Mouse (Mus musculus) intestine, embryonic 14.5 days (tissue): ENCODE measurements around the gene 2310009B15Rik. TPM values are rescaled to one million over a fixed set of nuclear protein-coding genes. Genes with fewer than 3 reads are reported as not detected.

ENCODE experiments used
- ATAC-seq: fragments of 200-750 bp; cut with Nextera tagmentation; replicated peaks from 2 replicates; pipeline ENCODE4 v1.8.0; 2017; ENCODE audit warnings: low read depth, moderate number of reproducible peaks, moderate TSS enrichment, moderate library complexity; ENCODE audit not compliant: low FRiP score, low TSS enrichment
- DNase-seq: peaks from one replicate; pipeline ENCODE4 v3.0.0-alpha.2; 2018; ENCODE audit warnings: low spot score
- H3K27ac ChIP-seq: fragments of 300-500 bp; sonication (generic); 2 replicates; pipeline ENCODE4 v1.5.1; 2014; ENCODE audit warnings: low read depth, mild to moderate bottlenecking, control low read depth
- H3K27me3 ChIP-seq: fragments of 300-500 bp; sonication (generic); replicated peaks from 2 replicates; pipeline ENCODE4 v1.6.1; 2014; ENCODE audit warnings: low read length, control low read depth; ENCODE audit not compliant: control insufficient read depth, insufficient read depth
- H3K36me3 ChIP-seq: fragments of 300-500 bp; sonication (generic); 2 replicates; pipeline ENCODE4 v1.6.1; 2014; ENCODE audit warnings: low read length, control low read depth; ENCODE audit not compliant: control insufficient read depth, insufficient read depth
- H3K4me1 ChIP-seq: fragments of 300-500 bp; sonication (generic); replicated peaks from 2 replicates; pipeline ENCODE4 v1.6.1; 2014; ENCODE audit warnings: low read length, control low read depth, mixed read lengths; ENCODE audit not compliant: control insufficient read depth, insufficient read depth
- H3K4me2 ChIP-seq: fragments of 300-500 bp; sonication (generic); 2 replicates; pipeline ENCODE4 v1.6.1; 2014; ENCODE audit warnings: low read length
- H3K4me3 ChIP-seq: fragments of 300-500 bp; sonication (generic); 2 replicates; pipeline ENCODE4 v1.5.1; 2014; ENCODE audit warnings: low read depth, low read length, control low read depth, mixed read lengths
- H3K9ac ChIP-seq: fragments of 300-500 bp; sonication (generic); 2 replicates; pipeline ENCODE4 v1.6.1; 2014; ENCODE audit warnings: mild to moderate bottlenecking, low read length
- H3K9me3 ChIP-seq: fragments of 300-500 bp; sonication (generic); 2 replicates; pipeline ENCODE4 v1.6.1; 2016; ENCODE audit warnings: low read length, control low read depth; ENCODE audit not compliant: control insufficient read depth
- WGBS: fragments of 180-500 bp; shearing (Covaris S2); extraction: QIAGEN DNeasy Blood & Tissue Kit; methylation state at CpG from one replicate; pipeline ENCODE4 v1.1.7; 2014; 5-methylcytosine and 5-hydroxymethylcytosine counted together
- polyA plus RNA-seq: library from polyadenylated mRNA; unstranded; fragments of >200 nt; fragmentation: Nextera tagmentation; extraction: Ambion mirVana; gene quantifications from 2 replicates; pipeline ENCODE4 v1.2.1, GENCODE M21; 2014

The 2310009B15Rik gene
- polyA plus RNA-seq, 1 experiment from 2014 or later, result 46.1 TPM

- no peak overlapping the region for H3K27ac ChIP-seq
- ATAC-seq, result no peak
- peaks cover 95% of the 10 kb centered on the region for H3K27me3 ChIP-seq
- WGBS, result 7% methylated on average over 16 of the region's 16 CpGs
- DNase-seq, result peak; percentile 69
- H3K4me3 ChIP-seq, result no peak overlapping the region
- H3K9ac ChIP-seq, result no peak overlapping the region
- no peaks in the 10 kb centered on the region for H3K9me3 ChIP-seq
- H3K4me2 ChIP-seq, result no peak overlapping the region
- no peaks in the 10 kb centered on the region for H3K36me3 ChIP-seq
- H3K4me1 ChIP-seq, result 0 out of 2 replicates have a peak, but pooled peaks cover 3% of the 10 kb centered on the region
These were observed 16.7 kb downstream of the 2310009B15Rik start for GRCm38 (mm10) chr1:138839809-138840430.

GRCm38 (mm10) chr1:138839291-138839690, 17.4 kb downstream of the 2310009B15Rik start:
- Histone ChIP-seq H3K4me2 (no peak overlapping the region), H3K27ac (no peak overlapping the region), H3K4me3 (no peak overlapping the region), H3K27me3 (peaks cover 95% of the 10 kb centered on the region), H3K36me3 (no peaks in the 10 kb centered on the region), H3K9me3 (no peaks in the 10 kb centered on the region), H3K4me1 (0 out of 2 replicates have a peak, but pooled peaks cover 3% of the 10 kb centered on the region), H3K9ac (no peak overlapping the region)
- ATAC-seq, result no peak
- WGBS, result 8% methylated on average over 2 of the region's 2 CpGs
- DNase-seq, result no peak

DNA sequence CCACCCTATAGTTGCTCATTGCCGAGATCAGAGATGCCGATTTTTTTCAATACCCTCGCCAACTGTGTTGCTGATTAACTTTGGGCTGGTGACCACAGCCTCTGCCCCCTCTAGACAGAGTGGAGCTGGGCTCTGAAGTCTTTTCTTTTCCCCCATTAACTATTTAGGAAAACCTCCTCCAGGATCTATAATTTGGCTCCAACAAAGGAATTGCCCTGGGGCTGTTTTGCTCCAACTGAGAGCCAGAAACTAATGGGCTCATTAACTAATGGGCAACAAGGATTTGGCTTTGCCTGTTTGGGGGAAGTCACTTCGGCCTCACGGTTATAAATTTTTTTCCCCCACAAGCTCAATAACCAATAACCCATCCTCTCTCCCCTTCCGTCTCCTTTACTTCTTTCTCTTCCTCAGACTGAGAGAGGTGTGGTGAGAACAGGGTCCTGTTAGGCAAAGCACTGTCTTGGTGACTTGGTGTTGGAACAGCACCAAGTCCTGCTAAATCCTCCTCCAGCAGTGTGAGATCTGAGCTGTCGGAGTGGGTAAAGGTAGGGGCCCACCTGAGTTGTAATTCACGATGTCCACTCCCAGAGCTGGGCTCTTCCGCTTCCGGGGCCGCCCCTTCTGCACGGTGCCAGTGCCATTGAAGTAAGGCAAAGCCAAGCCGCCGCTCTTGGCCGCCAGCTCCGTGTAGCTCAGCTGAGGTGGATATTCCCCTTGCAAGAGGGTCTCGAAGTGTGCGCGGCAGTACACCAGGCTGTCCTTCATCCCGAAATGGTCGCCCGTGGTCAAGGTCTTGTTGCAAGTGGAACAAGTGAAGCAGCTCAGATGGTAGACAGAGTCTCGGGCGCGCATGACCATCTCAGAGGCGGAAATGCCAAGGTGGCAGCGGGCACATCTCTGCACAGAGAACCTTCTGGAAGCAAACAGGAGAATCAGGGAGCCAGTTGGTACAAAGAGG, 18.6 kb downstream of the 2310009B15Rik start:
- DNase-seq, result peak; percentile 69
- no peaks in the 10 kb centered on the region for H3K4me1 ChIP-seq
- no peaks in the 10 kb centered on the region for H3K36me3 ChIP-seq
- 0 out of 2 replicates have a peak overlapping the region, but pooled peaks have one; percentile 0 for H3K4me3 ChIP-seq
- WGBS, result 11% methylated on average over 27 of the region's 27 CpGs
- peaks cover 94% of the 10 kb centered on the region for H3K27me3 ChIP-seq
- H3K4me2 ChIP-seq, result peak overlapping the region; percentile 25
- no peak overlapping the region for H3K27ac ChIP-seq
- H3K9me3 ChIP-seq, result no peaks in the 10 kb centered on the region
- 0 out of 2 replicates have a peak, but pooled peaks have one; percentile 17 for ATAC-seq
- no peak overlapping the region for H3K9ac ChIP-seq

DNA sequence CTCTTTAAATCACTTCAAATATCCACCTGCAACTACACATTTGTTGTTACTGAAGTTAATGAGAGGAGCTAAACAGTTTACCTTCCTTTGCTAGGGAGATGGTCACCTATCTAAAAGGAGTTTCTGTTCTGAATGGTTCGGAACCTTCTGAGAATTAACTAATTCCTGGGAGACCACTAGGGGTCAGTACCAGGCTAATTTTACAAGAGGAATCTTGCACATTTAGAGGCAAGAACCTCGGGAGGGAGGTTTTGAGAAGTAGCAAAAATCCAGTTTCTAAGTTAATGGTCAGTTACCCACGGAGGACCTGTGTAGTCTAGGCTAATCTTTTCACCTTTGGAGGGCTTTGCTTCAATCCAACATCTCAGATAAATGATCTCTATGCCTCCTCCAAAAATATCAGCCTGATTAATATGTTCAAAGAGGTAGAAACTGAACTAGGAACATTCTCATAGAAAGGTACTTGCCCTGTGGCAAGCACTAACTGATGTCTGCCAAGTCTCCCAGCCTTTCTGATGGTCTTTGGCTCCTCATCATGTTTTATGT, 21.2 kb downstream of the 2310009B15Rik start:
- WGBS, result 1% methylated on average over 3 of the region's 3 CpGs
- Histone ChIP-seq H3K4me2 (no peak overlapping the region), H3K4me3 (no peak overlapping the region), H3K36me3 (no peaks in the 10 kb centered on the region), H3K4me1 (0 out of 2 replicates have a peak, but pooled peaks cover 2% of the 10 kb centered on the region), H3K9ac (no peak overlapping the region), H3K9me3 (no peaks in the 10 kb centered on the region), H3K27ac (no peak overlapping the region), H3K27me3 (peaks cover 92% of the 10 kb centered on the region)
- no peak for DNase-seq
- ATAC-seq, result no peak

- WGBS, result under 1% methylated on average over 16 of the region's 16 CpGs
- Histone ChIP-seq H3K36me3 (no peaks in the 10 kb centered on the region), H3K4me3 (peak overlapping the region; percentile 24), H3K4me1 (0 out of 2 replicates have a peak, but pooled peaks cover 2% of the 10 kb centered on the region), H3K9me3 (no peaks in the 10 kb centered on the region), H3K27me3 (peaks cover 57% of the 10 kb centered on the region), H3K27ac (no peak overlapping the region), H3K4me2 (peak overlapping the region; percentile 61), H3K9ac (no peak overlapping the region)
- DNase-seq (no peak), ATAC-seq (peak; percentile 70; the same call in 1 of the 2 replicates)
These were observed 25.3 kb downstream of the 2310009B15Rik start for GRCm38 (mm10) chr1:138831309-138831708.

DNA sequence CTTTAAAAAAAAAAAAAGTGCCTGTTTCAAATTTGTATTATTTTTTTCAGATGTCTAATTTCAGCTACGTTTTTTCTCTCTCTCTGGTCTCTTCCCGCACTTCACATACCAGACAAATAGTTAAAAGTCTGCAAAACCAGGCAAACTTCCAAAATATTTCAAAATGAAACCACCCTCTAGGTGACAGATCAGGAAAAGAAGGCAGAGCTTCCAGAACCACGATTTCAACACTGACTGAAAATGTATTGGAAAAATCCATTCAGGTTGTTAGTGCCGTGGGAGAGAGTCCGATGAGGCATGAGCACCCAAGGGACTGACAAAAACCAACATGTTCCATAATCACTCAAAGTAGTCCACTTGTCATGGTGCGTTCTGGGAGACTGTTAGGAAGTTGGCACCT, 29.8 kb downstream of the 2310009B15Rik start:
- WGBS, result 51% methylated on average over 6 of the region's 6 CpGs
- Histone ChIP-seq H3K36me3 (no peaks in the 10 kb centered on the region), H3K4me2 (no peak overlapping the region), H3K9me3 (no peaks in the 10 kb centered on the region), H3K4me1 (0 out of 2 replicates have a peak, but pooled peaks cover 2% of the 10 kb centered on the region), H3K27ac (no peak overlapping the region), H3K27me3 (peaks cover 13% of the 10 kb centered on the region), H3K9ac (no peak overlapping the region), H3K4me3 (no peak overlapping the region)
- ATAC-seq (no peak), DNase-seq (no peak)

- ATAC-seq, result no peak; the same call in 1 of the 2 replicates
- no peak overlapping the region for H3K4me2 ChIP-seq
- 100% methylated on average over 1 of the region's 1 CpGs for WGBS
These were observed 33.7 kb downstream of the 2310009B15Rik start for GRCm38 (mm10) chr1:138822985-138823322.

GRCm38 (mm10) chr1:138822255-138822984, 34.2 kb downstream of the 2310009B15Rik start:
- DNase-seq (no peak), ATAC-seq (no peak)
- no peak overlapping the region for H3K4me2 ChIP-seq
- no peaks in the 10 kb centered on the region for H3K27me3 ChIP-seq
- H3K27ac ChIP-seq, result no peak overlapping the region
- H3K36me3 ChIP-seq, result no peaks in the 10 kb centered on the region
- H3K4me3 ChIP-seq, result no peak overlapping the region
- no peak overlapping the region for H3K9ac ChIP-seq
- H3K9me3 ChIP-seq, result no peaks in the 10 kb centered on the region
- no peaks in the 10 kb centered on the region for H3K4me1 ChIP-seq
- 92% methylated on average over 7 of the region's 7 CpGs for WGBS

More at GRCm38 (mm10) chr1:138822985-138823322, 33.7 kb downstream of the 2310009B15Rik start:
- Histone ChIP-seq H3K27me3 (no peaks in the 10 kb centered on the region; the same call in 1 of the 2 replicates), H3K4me3 (no peak overlapping the region), H3K36me3 (no peaks in the 10 kb centered on the region), H3K27ac (no peak overlapping the region), H3K9me3 (no peaks in the 10 kb centered on the region), H3K9ac (no peak overlapping the region), H3K4me1 (no peaks in the 10 kb centered on the region)
- no peak for DNase-seq
